In the genomic region with DNA sequence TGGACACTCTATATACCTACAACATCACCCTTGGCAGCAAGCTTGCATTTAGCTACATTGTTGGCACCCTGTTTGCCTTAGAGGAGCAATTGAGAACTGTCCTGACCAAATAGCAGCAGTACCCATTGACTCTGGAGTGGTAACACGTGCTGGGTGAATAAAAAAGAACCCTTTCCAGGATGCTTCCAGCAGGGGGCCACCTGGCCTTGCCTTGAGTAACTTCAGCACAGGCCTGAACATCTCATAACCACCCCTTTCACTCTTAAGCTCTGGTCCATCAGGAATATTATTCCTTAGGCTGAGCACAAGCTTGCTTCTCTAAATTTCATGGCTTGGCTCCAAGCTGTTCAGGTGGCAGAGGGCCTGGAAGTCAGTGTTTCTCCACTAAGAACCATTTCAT, we compare ENCODE assay signal across 8 mouse cellular contexts. TPM values are rescaled to one million over a fixed set of nuclear protein-coding genes. Genes with fewer than 3 reads are reported as not detected.
DNase-seq lines count a peak whose midpoint lies in the region; ATAC-seq and TF ChIP-seq lines count a peak whose summit lies in the region.

No protein-coding gene starts in this region.

- peak; percentile 80 for DNase-seq in 3T3-L1 (ENCODE audit: low read depth, low spot score)
- DNase-seq in NIH3T3 (ENCODE audit: low read depth): peak; percentile 83
- DNase-seq in kidney, postnatal 0 days (ENCODE audit: low spot score): peak; percentile 78
- DNase-seq in thymus, postnatal 0 days (ENCODE audit: low spot score): peak; percentile 46

- no peak overlapping the region for H3K4me3 ChIP-seq in heart, embryonic 13.5 days
- no peak overlapping the region for H3K4me3 ChIP-seq in kidney, postnatal 0 days (replicated peaks; ENCODE audit: low read depth, low read length)
- no peak overlapping the region for H3K4me3 ChIP-seq in liver, embryonic 12.5 days
- no peak overlapping the region for H3K4me3 ChIP-seq in neural tube, embryonic 13.5 days

- TF ChIP-seq CTCF in kidney, postnatal 0 days (IDR thresholded peaks at IDR 0.05; ENCODE audit: low read depth): peak; percentile 80

- peak; percentile 62 for ATAC-seq in common myeloid progenitor, adult 5-6 weeks (replicated peaks; ENCODE audit: low read depth, poor library complexity, severe bottlenecking)
- ATAC-seq in heart, embryonic 13.5 days (ENCODE audit: extremely low read depth, insufficient number of reproducible peaks, low FRiP score, low TSS enrichment): peak; percentile 46; the same call in 1 of the 2 replicates
- peak; percentile 74 for ATAC-seq in kidney, postnatal 0 days (replicated peaks; ENCODE audit: low FRiP score, low read depth)
- ATAC-seq in liver, embryonic 12.5 days: peak; percentile 44; the same call in 1 of the 2 replicates
- ATAC-seq in neural tube, embryonic 13.5 days (ENCODE audit: low read depth): peak; percentile 46

- H3K36me3 ChIP-seq in heart, embryonic 13.5 days: peaks cover 15% of the 10 kb centered on the region
- H3K36me3 ChIP-seq in kidney, postnatal 0 days (ENCODE audit: insufficient read depth, low read length): peaks cover 7% of the 10 kb centered on the region; the same call in 1 of the 2 replicates
- no peaks in the 10 kb centered on the region for H3K36me3 ChIP-seq in liver, embryonic 12.5 days
- H3K36me3 ChIP-seq in neural tube, embryonic 13.5 days: peaks cover 11% of the 10 kb centered on the region

- no peaks in the 10 kb centered on the region for H3K9me3 ChIP-seq in heart, embryonic 13.5 days
- H3K9me3 ChIP-seq in kidney, postnatal 0 days (replicated peaks; ENCODE audit: low read length): no peaks in the 10 kb centered on the region
- H3K9me3 ChIP-seq in liver, embryonic 12.5 days (replicated peaks): no peaks in the 10 kb centered on the region
- H3K9me3 ChIP-seq in neural tube, embryonic 13.5 days: no peaks in the 10 kb centered on the region

- 12% methylated on average over 1 of the region's 1 CpGs for whole genome bisulfite sequencing in heart, embryonic 13.5 days
- 21% methylated on average over 1 of the region's 1 CpGs for WGBS in kidney, postnatal 0 days
- WGBS in liver, embryonic 12.5 days (ENCODE audit: insufficient replicate concordance): 12% methylated on average over 1 of the region's 1 CpGs
- WGBS in neural tube, embryonic 13.5 days: 20% methylated on average over 1 of the region's 1 CpGs

- no peak overlapping the region for H3K27ac ChIP-seq in heart, embryonic 13.5 days (replicated peaks)
- H3K27ac ChIP-seq in kidney, postnatal 0 days: no peak overlapping the region
- no peak overlapping the region for H3K27ac ChIP-seq in liver, embryonic 12.5 days
- H3K27ac ChIP-seq in neural tube, embryonic 13.5 days (replicated peaks): no peak overlapping the region

- H3K4me2 ChIP-seq in heart, embryonic 13.5 days: no peak overlapping the region
- H3K4me2 ChIP-seq in kidney, postnatal 0 days (ENCODE audit: low read length): no peak overlapping the region
- no peak overlapping the region for H3K4me2 ChIP-seq in liver, embryonic 12.5 days
- no peak overlapping the region for H3K4me2 ChIP-seq in neural tube, embryonic 13.5 days

- no peaks in the 10 kb centered on the region for H3K4me1 ChIP-seq in heart, embryonic 13.5 days
- no peaks in the 10 kb centered on the region for H3K4me1 ChIP-seq in kidney, postnatal 0 days (replicated peaks; ENCODE audit: insufficient read depth, low read length)
- H3K4me1 ChIP-seq in liver, embryonic 12.5 days: no peaks in the 10 kb centered on the region
- H3K4me1 ChIP-seq in neural tube, embryonic 13.5 days (replicated peaks): no peaks in the 10 kb centered on the region

- H3K27me3 ChIP-seq in heart, embryonic 13.5 days (replicated peaks): no peaks in the 10 kb centered on the region
- no peaks in the 10 kb centered on the region for H3K27me3 ChIP-seq in kidney, postnatal 0 days (ENCODE audit: insufficient read depth, low read length)
- no peaks in the 10 kb centered on the region for H3K27me3 ChIP-seq in liver, embryonic 12.5 days (replicated peaks)
- no peaks in the 10 kb centered on the region for H3K27me3 ChIP-seq in neural tube, embryonic 13.5 days

- H3K9ac ChIP-seq in heart, embryonic 13.5 days: no peak overlapping the region
- H3K9ac ChIP-seq in kidney, postnatal 0 days (ENCODE audit: low read depth, low read length): no peak overlapping the region
- no peak overlapping the region for H3K9ac ChIP-seq in liver, embryonic 12.5 days
- H3K9ac ChIP-seq in neural tube, embryonic 13.5 days: no peak overlapping the region

RNA-seq across cellular contexts. Expression of a gene that starts 30.5 kb away (rescaled TPM):
- total RNA-seq in common myeloid progenitor, adult 5-6 weeks (2017): 4.4 and 13.6 TPM in 2 replicates
- polyA plus RNA-seq in heart, embryonic 13.5 days (2015; fragmentation: Nextera tagmentation; extraction: Ambion mirVana): 14.9 and 16.5 TPM in 2 replicates
- 25.8 and 28.4 TPM in 2 replicates for polyA plus RNA-seq in kidney, postnatal 0 days (2015; fragmentation: Nextera tagmentation; extraction: Ambion mirVana)
- polyA plus RNA-seq in liver, embryonic 12.5 days (2016; fragmentation: Nextera tagmentation; extraction: Ambion mirVana): 3.8 and 4.2 TPM in 2 replicates
- 57.0 and 59.0 TPM in 2 replicates for polyA plus RNA-seq in neural tube, embryonic 13.5 days (2015; fragmentation: Nextera tagmentation; extraction: Ambion mirVana)
- 5.9 and 7.6 TPM in 2 replicates for polyA plus RNA-seq in thymus, postnatal 0 days (2015; fragmentation: Nextera tagmentation; extraction: Ambion mirVana)

RNA-seq across cellular contexts. Expression of a gene that starts 39.8 kb away (rescaled TPM):
- 10.3 and 12.7 TPM in 2 replicates for total RNA-seq in common myeloid progenitor, adult 5-6 weeks (2017)
- 13.8 and 14.7 TPM in 2 replicates for polyA plus RNA-seq in heart, embryonic 13.5 days (2015; fragmentation: Nextera tagmentation; extraction: Ambion mirVana)
- polyA plus RNA-seq in kidney, postnatal 0 days (2015; fragmentation: Nextera tagmentation; extraction: Ambion mirVana): 41.1 and 43.9 TPM in 2 replicates
- 14.3 and 16.1 TPM in 2 replicates for polyA plus RNA-seq in liver, embryonic 12.5 days (2016; fragmentation: Nextera tagmentation; extraction: Ambion mirVana)
- polyA plus RNA-seq in neural tube, embryonic 13.5 days (2015; fragmentation: Nextera tagmentation; extraction: Ambion mirVana): 6.5 and 9.4 TPM in 2 replicates
- 24.9 and 25.0 TPM in 2 replicates for polyA plus RNA-seq in thymus, postnatal 0 days (2015; fragmentation: Nextera tagmentation; extraction: Ambion mirVana)
